Mouse (Mus musculus): ENCODE results near the gene Gm49394. TPM values are rescaled to one million over a fixed set of nuclear protein-coding genes. Genes with fewer than 3 reads are reported as not detected.
A peak's percentile ranks its signal among the peaks of the same experiment; 100 is the strongest.

The Gm49394 gene
- under 1 TPM; 0.11 to 0.51 TPM for total RNA-seq (2021)
- long read RNA-seq: 0 reads

- no peak for DNase-seq (ENCODE audit: low spot score in 2 of 2)
These were observed at the start of gene Gm49394 for GRCm38 (mm10) chr7:142669751-142670625. Gene Gm49394 (minus strand): TSS chr7:142669942.

DNA sequence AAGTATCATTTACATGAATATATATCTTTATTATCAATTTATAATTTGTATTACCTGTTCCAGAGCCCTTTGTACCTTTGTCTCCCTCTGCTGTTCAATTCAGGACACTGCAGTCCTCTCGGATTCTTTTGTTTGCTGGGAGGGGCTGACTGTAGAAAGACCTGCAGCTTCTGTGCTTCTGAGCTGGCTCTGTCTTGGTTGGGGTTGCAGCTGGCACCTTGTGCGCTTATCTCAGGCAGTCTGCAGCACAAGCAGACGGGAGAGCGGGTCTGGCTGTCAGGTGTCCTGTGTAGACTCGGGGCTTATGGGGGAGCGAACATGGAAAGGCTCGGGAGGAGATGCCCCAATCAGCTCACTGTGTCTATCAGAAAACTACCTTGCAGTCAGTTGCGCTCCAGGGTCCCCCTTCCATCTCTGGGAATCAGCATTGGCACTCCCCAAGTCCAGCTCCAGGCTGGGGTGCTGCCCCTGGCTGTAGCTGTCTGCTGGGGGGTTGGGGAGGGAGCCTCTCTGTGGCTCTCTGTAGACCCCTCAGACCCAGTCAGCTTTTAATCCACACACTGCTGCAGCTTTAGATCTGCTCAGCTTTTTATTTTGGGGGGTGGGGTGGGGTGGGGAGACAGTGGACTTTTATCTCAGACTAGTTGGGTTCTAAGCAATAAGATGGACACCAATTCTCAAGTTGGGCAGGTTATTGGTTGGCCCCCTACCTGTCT, 45.2 kb upstream of the Gm49394 start:
- peak; percentile 63 to 68 for DNase-seq (ENCODE audit: low spot score in 2 of 2)

- no peak for DNase-seq (ENCODE audit: low spot score in 2 of 2)
These were observed 37.1 kb upstream of the Gm49394 start for GRCm38 (mm10) chr7:142706873-142707272.

GRCm38 (mm10) chr7:142699334-142699860, 29.7 kb upstream of the Gm49394 start:
- no peak for DNase-seq (ENCODE audit: low spot score in 2 of 2)

DNA sequence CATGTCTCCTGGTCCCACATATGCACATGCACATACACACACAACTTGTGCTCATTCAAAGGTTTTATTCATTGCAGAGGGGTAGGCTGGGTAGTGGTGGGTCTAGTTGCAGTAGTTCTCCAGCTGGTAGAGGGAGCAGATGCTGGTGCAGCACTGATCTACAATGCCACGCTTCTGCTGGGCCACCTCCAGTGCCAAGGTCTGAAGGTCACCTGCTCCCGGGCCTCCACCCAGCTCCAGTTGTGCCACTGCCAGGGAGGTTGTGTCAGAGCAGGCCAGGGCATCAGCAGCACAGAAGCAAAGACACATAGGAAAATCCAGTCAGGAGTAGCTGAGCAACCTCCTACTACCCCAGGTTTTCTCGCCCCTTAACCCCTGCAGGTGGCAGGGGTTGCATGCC, 8.9 kb upstream of the Gm49394 start:
- DNase-seq (ENCODE audit: low spot score in 2 of 2): no peak

- peak; percentile 77 to 79 for DNase-seq (ENCODE audit: low spot score in 2 of 2)
These were observed 5.9 kb upstream of the Gm49394 start for GRCm38 (mm10) chr7:142675644-142676043.

DNA sequence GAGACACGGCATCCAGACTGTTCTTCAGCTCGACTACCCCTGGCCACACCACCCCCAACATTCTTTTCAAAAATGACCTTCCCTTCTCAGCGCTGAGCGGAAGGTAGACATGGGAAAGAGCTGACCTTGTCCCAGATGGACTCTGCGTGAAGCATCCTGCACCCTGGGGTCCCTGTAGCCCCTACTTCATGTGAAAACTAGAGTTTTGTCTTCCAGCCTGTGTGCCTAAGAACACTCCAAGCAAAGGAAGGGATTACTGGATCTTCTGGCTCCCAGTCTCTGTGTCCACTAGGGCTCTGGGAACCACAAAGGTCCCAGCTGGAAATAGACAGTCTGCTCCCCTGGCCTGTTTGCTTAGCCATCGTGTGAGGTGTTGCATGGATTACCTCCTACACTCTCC, 5.4 kb upstream of the Gm49394 start:
- DNase-seq (ENCODE audit: low spot score in 2 of 2): no peak

- peak; percentile 75 to 80 for DNase-seq (ENCODE audit: low spot score in 2 of 2)
These were observed 2.4 kb upstream of the Gm49394 start for GRCm38 (mm10) chr7:142672120-142672519.

GRCm38 (mm10) chr7:142671067-142671466, 1.3 kb upstream of the Gm49394 start:
- DNase-seq (ENCODE audit: low spot score in 2 of 2): no peak

GRCm38 (mm10) chr7:142668328-142668727, 1.4 kb downstream of the Gm49394 start:
- DNase-seq (ENCODE audit: low spot score in 2 of 2): no peak

GRCm38 (mm10) chr7:142667521-142667920, 2.2 kb downstream of the Gm49394 start:
- no peak for DNase-seq (ENCODE audit: low spot score in 2 of 2)

DNA sequence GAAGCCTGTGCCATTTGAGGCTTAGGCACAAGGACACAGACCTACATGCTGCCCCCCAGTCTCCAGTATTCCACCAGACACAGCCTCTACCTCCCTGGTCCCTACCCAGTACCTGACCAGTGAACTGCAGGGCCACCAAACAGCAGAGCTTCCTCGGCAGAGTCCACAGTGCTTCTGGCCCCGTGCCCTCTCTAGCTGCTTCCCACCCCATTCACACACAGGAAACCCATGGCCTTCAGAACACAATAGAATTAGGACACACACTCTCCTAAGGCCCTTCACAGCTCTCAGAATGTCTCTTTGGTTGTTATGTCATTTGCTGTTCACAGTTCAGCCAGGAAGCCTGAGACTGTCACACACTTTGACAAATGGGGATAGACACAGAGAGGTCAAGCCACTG, 3.1 kb downstream of the Gm49394 start, which contains the start of gene Igf2:
Gene Igf2, minus strand, starts transcription at position 158 of the 400 bp plus-strand sequence.
- DNase-seq (ENCODE audit: low spot score in 2 of 2): no peak

DNA sequence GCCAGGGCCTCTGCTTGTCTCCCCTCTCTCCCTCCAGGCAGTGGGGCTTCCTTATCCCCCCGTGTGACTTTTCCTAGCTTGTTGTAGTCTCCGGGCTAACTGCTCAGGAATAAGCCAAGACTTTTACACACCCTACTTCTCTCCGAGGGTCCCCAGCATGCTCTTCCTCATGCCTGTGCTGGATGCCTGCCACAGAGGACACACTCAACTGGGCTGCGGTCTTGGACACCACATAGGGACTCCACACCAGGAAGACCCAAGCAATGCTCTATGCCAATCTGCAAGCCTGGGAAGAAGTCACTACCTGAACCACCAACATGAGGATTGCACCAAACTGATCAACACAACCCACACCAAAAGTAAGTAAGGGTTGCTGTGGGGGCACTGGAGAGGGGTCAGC, 3.6 kb downstream of the Gm49394 start:
- DNase-seq (ENCODE audit: low spot score in 2 of 2): no peak

DNA sequence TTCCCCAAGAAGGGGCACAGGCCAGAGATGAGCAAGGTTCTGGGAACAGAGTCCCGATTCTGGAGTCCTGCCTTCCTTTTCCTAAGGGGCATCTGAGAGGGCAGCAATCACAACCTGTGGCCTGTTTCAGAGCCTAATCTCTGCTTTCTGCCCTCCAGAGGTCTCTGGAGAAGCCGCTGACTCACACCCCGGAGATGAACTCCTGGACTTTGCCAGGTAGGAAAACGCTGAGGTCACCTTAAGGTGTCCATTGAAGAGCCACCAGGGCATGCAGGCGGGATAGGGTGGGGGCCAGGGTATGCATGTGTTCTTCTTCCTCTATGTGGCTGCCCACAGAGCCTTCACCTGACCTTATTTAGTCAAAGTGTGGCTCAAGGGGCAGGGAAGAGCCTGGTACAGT, 4.4 kb downstream of the Gm49394 start:
- DNase-seq (ENCODE audit: low spot score in 2 of 2): no peak

GRCm38 (mm10) chr7:142664465-142665029, 5.2 kb downstream of the Gm49394 start:
- DNase-seq (ENCODE audit: low spot score in 2 of 2): no peak

DNA sequence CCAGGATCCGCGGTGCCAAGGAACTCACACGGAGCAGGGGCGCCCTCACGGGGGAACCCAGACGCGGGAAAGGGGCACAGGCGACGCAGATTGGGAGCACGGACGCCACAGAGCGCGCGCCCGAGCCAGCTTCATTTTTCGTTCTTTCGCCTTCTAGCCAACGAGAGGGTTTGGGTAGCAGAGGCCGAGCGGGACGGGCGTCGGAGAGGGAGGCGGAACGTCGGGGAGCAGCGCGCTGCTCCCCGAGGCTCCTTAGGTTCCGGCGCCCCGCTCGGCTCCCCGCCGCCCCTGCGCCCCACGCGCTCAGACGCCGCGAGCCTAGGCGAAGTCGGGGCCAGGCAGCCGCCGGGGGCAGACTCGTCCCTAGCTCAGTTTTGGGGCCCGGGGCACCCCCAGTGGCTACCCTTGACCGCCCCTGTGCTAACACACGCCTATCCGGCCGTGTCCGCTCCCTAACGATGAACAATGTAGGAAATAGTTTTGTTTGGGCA, 5.8 kb downstream of the Gm49394 start:
- no peak for DNase-seq (ENCODE audit: low spot score in 2 of 2)

DNA sequence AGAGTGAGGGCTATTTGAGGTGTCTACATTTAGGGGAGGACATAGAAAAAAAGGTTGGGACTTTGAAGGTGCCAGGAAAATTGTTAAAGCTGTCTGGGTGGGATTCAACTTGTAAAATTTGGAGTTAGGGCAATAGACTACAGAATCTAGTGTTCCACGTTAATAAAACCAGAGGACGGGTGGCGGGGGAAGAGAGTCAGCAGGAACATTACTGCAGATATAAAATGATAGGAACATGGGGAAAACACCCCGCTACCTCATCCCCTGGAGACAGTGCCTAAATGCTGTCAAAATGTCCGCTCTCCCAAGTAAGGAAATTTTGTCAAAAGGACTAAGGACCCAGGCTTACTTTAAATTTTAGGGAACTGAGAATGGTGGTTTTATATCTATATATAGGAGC, 6.6 kb downstream of the Gm49394 start:
- no peak for DNase-seq (ENCODE audit: low spot score in 2 of 2)

DNA sequence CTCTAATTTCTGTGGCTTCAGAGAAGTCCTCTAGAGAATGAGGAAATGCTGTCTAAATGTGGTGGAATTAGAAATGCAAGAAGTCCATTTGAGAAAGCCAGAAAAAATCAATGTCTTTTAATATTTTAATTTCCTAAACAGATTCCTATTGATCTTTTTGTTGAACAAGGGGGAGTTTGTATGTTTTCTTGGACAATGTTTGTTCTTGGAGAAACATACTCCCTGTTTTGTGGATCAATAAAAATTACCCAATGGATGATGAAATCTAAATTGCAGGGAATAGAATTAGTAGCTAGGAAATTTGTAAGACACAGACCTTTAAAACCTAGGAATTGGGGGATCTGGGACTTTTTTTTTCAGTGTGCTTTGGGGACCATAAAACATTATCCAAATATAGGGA, 7.9 kb downstream of the Gm49394 start:
- no peak for DNase-seq (ENCODE audit: low spot score in 2 of 2)

DNA sequence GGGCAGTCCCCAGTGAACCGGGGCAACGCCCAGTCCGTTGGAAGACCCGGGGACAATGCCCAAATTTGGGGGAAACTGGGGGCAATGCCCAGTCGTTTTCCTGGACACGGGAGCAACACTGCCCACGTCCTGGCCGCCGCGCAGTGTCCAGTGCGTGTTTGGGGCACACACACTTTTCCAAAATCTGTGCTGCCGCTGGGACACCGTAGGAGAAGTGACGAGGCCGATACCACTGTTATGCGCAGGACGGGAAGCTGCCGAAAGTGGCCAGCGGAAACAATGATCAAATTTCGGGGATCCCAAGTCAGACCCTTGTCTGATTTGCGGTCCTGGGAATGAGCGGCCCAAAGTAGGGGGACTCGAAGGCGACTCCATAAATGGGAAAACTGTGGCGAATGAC, 8.7 kb downstream of the Gm49394 start:
- no peak for DNase-seq (ENCODE audit: low spot score in 2 of 2)

DNA sequence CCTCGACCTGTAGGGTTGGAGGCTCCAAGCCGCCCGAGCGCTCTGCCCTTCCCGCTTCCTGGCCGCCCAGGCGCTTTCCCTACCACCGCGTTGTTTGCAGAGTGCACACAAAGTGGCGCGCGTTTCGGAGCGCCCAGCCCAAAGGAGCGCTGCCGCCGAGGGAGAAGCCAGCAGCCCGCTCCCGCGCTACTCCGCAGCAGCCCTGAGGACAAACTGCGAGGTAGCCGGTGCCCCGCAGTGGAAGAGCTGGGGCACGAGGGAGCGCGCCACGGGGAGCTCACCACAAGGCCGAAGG, 9.1 kb downstream of the Gm49394 start:
- DNase-seq (ENCODE audit: low spot score in 2 of 2): no peak

DNA sequence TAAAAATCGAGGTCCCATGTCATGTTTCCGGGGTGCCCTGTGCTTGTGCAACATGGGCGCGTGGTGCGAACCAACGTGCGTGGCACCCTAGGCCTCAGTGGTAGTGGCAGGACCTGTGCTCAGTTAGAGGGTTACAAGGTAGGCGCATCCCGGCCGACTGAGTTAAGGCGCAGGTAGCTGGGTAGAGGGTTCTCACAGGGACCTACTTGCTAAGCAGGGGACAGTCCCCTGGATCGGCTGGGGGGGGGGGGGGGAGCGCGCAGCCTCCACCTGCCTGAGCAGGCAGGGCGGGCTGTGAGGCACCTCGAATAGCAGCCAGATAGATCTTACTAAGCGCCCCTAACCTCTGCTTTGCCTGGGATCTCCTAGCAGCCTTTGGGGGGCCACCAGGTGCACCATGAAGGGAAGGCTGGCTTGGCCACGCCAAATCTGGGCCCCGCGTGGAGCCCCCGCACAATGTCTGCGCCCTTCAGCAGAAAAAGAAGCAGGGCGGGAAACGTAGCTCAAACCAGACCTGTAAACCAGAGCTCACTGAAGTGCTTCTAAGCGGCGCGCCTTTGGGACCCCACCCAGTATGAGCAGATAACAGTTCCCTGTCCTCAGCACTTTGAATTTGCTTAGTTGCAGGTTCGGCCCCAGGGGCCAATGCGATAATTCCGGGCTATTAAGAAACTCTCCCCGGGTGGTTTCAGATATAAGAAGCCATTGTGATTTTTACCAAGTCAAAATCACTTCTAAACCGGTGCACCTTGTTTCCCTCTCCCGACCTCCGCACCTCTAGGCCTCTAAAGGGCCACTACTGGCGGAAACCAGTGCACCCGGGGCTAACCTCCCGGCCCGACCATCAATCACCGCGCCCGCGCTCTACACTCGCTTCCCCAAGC, 9.7 kb downstream of the Gm49394 start:
- DNase-seq (ENCODE audit: low spot score in 2 of 2): no peak
